Mouse (Mus musculus) duodenum, adult 2 months (tissue): ENCODE data around the gene Vmn1r10. TPM values are rescaled to one million over a fixed set of nuclear protein-coding genes. Genes with fewer than 3 reads are reported as not detected.

ENCODE experiments used
- polyA plus RNA-seq: library from polyadenylated mRNA; depleted of rRNA; stranded (reverse); fragments of >200 nt; gene quantifications from 2 replicates; pipeline ENCODE4 v1.2.3, GENCODE M21; 2012; ENCODE audit warnings: low replicate concordance; rRNA removed

Vmn1r10 gene
- not detected in 2 replicates for polyA plus RNA-seq

GRCm38 (mm10) chr6:57109154-57109553 is at the start of gene Vmn1r10:
Vmn1r10 (plus strand) TSS chr6:57109454.

GRCm38 (mm10) chr6:57066487-57066886 is 42.8 kb upstream of the Vmn1r10 start, which contains the start of gene Vmn1r9:
Vmn1r9 (plus strand) TSS chr6:57066787.

GRCm38 (mm10) chr6:57133155-57133554 is 23.9 kb downstream of the Vmn1r10 start, which contains the start of gene Vmn1r11:
Vmn1r11 (plus strand) TSS chr6:57133455.

GRCm38 (mm10) chr6:57156619-57157018 is 47.4 kb downstream of the Vmn1r10 start, which contains the start of gene Vmn1r12:
Vmn1r12 (plus strand) TSS chr6:57156919.

Other genes starting within 250 kb of the Vmn1r10 start
- gene Nt5c3, start 185.5 kb upstream of the Vmn1r10 start, polyA plus RNA-seq, result 1.0 and 5.4 TPM in 2 replicates
- not detected in 2 replicates for gene Vmn1r4, start 185.4 kb upstream of the Vmn1r10 start, polyA plus RNA-seq
- not detected in 2 replicates for gene Vmn1r5, start 139.2 kb upstream of the Vmn1r10 start, polyA plus RNA-seq
- not detected in 2 replicates for gene Vmn1r6, start 112.2 kb upstream of the Vmn1r10 start, polyA plus RNA-seq
- gene Vmn1r7, start 84.1 kb upstream of the Vmn1r10 start, polyA plus RNA-seq, result not detected in 2 replicates
- not detected in 2 replicates for gene Vmn1r8, start 77.2 kb upstream of the Vmn1r10 start, polyA plus RNA-seq
- gene Vmn1r9, start 42.7 kb upstream of the Vmn1r10 start, polyA plus RNA-seq, result not detected in 2 replicates
- gene Vmn1r11, start 24.0 kb downstream of the Vmn1r10 start, polyA plus RNA-seq, result not detected in 2 replicates
- gene Vmn1r12, start 47.5 kb downstream of the Vmn1r10 start, polyA plus RNA-seq, result not detected in 2 replicates
- not detected in 2 replicates for gene Vmn1r13, start 93.8 kb downstream of the Vmn1r10 start, polyA plus RNA-seq
- not detected in 2 replicates for gene Vmn1r14, start 122.2 kb downstream of the Vmn1r10 start, polyA plus RNA-seq
- gene Vmn1r15, start 148.5 kb downstream of the Vmn1r10 start, polyA plus RNA-seq, result not detected in 2 replicates
- not detected in 2 replicates for gene Vmn1r16, start 220.0 kb downstream of the Vmn1r10 start, polyA plus RNA-seq